Mouse (Mus musculus) ES-Bruce4 (cell line): ENCODE results near the gene Gm6793.

Experiments
- CTCF ChIP-seq: IDR thresholded peaks from one replicate; pipeline ENCODE4 v1.8.1; 2011; ENCODE audit warnings: low read depth, low read length
- EP300 ChIP-seq: IDR thresholded peaks from 2 replicates; pipeline ENCODE4 v1.6.1; 2011; ENCODE audit warnings: low read depth, low read length; ENCODE audit not compliant: insufficient read depth
- POLR2A ChIP-seq: IDR thresholded peaks from one replicate; pipeline ENCODE4 v1.8.1; 2011; ENCODE audit warnings: low read length; ENCODE audit not compliant: insufficient read depth

- TF ChIP-seq CTCF (no peak), POLR2A (no peak), EP300 (no peak)
Measured at GRCm38 (mm10) chr8:112007669-112008068, 7.2 kb downstream of the Gm6793 start.
